Mouse (Mus musculus) cerebellum, postnatal 36 days (tissue): ENCODE measurements around the gene Nostrin.

Source experiments
- DNase-seq, 2 experiments: peaks; one replicate each; pipeline ENCODE4 v3.0.0; 2021 to 2022; ENCODE audit warnings: mixed read lengths in 2 of 2

The Nostrin gene

DNA sequence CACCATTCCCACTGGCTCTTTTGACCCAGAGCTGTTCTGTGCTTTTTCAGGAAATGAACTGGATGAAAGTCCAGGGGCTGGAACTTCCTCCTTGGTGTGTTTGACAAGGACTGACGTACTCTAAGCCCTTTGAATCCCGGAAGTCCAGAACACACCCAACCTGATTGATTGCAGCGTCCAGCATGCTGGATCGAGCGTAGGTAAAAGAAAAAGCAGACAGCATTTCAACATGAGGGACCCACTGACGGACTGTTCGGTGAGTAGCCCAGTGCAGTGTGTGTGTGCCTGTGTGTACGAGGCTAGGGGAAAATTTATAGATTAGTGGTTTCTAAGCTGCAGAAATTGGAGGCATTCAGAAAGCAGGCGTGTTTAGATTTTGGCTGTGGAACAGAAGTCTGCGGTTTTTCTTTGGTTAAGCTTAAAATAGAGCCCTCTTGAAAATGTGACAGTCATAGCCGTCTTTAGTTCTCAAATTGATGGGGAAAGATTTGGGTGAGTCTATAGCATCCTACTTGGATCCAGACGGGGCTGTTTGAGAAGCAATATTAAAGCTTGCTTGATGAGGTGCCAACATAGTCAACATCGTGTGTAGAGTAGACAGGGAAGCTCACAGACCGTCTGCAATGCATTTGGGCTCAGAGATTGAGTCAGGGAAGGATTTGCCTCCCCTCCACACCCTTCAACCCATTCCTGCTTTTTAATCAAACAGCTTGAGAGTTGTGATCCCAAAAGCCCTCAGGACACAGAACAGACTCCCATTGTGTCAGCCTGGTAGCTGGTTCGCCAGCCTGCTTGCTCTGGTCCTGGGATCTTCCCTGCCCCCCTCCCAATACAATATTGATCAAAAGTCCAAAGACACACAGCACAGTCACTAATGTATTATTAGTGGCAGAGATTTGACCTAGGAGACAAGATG, at the start of gene Nostrin:
Gene Nostrin, plus strand, starts transcription at position 140 of the 916 bp plus-strand sequence.
- DNase-seq = no peak

DNA sequence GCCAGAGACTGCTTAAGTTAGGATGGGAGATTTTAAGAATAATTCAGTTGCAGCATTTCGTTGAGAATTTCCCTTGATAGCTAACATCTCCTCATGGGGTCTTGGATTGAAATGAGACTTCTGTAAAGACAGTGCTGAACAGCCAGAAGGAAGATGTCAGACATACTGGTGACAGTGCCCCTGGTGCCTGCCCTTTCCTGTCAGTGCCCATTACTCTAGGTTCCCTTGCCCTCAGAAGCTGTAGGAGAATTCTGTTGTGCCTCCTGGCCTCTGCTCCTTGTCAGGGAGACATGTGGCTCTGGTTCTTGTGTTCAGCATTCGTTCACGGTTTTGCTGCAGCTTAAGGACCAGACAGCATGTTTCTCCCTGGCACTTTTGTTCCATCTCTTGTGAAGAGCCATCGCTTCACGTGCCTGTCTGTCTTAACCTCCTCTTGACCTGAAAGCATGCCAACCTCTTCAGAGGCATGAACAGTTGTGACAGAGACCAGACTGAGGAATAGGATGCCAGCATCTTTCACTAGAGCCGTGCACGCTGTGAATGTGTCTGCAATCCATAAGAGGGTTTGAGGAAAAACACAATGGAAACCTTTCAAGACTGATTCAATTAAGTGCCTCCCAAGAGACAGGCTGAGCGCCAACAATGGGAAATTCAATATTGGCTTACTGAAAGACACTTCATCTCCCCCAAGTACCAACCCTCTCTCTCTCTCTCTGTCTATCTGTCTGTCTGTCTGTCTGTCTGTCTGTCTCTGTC, 48.9 kb upstream of the Nostrin start:
- no peak for DNase-seq

DNA sequence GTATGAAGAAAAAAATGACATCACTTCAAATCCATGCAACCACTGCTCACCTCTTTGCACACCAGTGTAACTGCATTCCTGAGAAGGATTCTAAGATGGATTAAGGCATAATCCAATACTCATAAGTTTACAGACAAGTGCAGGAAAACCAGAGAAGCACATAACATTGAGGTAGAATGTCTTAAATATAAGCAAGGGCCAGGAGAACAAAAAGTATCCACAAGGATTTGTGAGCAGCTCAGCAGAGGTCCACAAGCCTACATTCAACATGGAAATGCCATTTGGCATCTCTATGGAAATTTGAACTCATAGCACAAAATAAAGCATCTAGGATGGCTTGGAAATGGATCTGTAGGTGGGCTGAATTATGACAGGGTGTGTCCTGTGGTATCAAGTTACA, 39.8 kb upstream of the Nostrin start:
- no peak for DNase-seq

DNA sequence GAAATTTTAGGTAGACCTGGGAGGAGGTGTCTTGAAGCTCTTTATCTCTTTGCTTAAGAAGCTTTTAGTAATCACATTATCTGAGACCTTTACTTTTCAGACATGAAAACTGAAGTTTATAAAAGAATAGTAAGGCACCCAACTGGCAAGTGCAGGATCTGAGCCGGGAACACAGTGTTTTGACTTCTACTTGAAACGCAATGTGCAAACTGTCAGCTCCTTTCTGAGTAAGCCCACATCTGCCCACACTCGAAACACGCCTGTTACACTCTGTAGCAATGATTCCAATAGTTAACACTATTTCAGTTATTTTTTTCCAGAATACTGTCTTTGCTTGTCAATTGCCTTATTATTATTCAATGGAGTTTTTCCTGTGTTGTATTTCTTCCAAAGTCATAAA, 38.8 kb upstream of the Nostrin start:
- no peak for DNase-seq

DNA sequence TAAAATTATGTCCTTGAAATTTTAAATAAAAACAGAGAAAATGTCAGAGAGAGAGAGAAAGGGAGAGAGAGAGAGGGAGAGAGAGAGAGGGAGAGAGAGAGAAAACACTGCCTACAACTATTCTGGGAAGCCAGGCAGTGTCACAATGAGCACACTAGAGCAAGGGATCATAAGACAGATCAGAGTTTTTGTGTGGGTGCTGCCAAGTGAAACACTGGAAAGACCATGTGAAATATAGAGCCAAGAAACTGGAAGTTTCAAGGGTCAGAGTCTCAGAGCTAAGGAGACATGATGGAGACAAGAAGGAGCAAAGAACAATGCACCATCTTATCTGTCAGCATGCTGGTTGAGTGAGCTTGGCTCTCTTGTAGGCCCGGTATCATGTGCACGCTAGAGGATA, 38.1 kb upstream of the Nostrin start:
- DNase-seq = no peak

DNA sequence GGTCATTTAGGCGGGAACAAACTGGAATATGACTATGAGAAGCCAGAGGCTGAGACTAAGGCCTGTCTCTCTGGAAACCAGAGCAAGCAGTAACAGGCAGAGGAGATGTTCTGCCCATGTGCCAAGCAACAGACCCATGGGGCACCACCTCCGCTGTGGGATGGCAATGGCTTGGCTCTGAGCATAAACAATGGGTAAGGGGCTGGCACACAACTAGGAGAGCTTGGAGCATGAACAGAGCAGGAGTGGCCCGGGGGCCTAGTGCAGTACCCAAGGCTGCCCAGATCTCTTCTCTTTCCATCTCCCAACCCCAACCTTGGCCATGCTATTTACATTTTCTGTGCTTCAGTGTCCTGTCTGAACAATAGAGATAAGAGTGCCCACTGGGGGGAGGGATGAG, 36.9 kb upstream of the Nostrin start:
- DNase-seq = no peak

DNA sequence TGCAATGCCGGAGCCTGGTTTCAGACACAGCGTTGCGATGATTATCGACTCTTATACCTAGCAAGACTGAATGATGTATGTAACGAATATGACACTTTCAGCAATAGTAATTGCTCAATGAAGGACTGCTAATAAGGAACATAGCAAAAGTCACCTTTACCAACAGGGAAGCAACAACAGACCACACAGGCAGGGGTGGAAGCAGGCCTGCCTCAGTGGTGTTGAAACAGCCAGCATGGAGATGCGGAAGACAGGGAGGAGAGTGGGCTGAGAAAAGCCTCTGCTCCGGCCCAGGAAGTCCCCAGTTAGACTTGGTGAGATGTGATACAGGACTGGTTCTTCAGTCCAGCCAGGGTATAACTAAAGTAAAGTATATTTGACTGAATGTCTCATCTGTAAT, 36.5 kb upstream of the Nostrin start:
- DNase-seq = no peak

DNA sequence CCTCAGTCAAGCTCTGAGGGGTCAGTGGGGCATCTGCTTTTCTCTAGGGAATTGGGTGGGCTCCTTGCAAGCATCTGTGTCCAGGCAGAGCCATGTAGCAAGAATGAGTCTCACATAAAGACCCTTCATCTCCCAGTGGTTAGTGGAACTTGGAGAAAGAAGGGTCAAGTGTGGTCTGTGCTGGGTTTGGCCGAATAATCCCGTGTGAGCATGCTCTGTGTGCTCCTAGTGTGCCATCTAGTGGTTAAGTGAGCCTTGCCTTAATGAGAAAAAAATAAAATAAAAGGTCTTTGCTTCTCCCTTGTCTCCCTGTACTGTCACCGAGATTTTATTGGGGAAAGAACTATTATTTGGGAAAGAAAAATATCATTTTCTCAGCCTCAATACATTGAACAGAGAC, 34.9 kb upstream of the Nostrin start:
- peak; percentile 10 to 43 for DNase-seq

DNA sequence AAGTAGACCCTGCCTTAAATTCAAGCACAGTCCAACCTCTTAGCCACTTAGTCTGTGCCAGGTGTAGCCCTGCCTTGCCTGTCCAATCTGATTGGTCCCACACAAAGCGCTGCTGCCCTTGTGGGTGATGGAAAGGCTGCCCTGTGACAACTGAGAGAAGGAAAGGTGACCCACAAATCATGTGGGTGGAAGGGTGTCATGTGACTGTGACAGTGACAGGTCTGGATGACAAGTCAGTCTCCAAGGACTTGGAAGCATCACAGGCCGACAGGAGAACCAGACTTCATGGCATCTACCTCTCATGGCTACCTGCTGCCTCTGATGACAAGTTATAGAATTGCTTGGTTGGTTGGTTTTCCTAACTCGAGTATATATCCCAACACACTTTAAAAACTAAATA, 32.1 kb upstream of the Nostrin start:
- no peak for DNase-seq

DNA sequence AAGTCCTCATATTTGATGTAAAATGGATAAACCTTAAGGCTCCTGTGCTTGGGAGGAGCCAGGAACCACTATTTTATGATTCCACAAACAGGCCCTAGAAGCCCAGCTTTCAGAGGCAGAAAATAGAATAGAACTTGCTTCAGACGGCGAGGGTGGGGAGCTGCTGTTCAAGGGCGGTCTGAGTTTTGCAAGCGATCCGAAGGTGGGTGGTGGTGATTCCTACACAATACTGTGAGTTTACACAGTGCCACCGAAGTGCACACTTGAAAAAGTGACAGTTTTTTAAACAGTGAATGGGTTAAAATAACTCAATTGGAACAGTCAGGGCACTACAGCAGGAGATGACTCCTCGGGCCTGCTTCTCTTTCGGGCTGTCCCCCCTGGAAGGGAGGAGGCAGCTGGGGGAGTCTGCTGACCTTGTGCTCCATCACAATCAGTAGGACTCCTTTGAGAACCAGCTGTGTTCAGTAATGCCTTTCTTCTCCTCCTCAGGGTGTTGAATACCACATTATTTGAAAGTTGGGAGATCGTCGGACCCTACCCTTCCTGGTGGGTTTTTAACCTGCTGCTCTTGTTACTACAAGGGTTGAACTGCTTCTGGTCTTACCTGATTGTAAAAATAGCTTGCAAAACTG, 31.0 kb upstream of the Nostrin start:
- no peak for DNase-seq

DNA sequence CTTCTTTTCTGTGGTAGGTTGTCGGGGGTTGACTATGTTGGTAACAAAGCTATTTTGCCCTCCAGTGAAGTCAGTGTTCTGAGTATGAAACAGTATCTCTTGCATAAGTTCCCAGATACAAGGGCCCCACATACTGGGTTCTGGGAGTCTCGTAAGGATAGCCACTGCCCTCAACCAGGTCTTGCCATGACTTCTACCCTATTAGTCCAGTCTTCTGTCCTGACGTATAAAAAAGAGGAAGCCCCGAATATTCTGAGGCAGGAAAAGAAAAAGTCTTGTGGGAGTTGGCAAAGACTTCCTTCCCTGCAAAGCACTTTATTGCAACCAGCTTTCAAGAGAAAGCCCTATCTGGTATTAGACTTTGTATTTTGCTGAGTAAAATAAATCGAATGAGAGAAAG, 26.4 kb upstream of the Nostrin start:
- DNase-seq = no peak

DNA sequence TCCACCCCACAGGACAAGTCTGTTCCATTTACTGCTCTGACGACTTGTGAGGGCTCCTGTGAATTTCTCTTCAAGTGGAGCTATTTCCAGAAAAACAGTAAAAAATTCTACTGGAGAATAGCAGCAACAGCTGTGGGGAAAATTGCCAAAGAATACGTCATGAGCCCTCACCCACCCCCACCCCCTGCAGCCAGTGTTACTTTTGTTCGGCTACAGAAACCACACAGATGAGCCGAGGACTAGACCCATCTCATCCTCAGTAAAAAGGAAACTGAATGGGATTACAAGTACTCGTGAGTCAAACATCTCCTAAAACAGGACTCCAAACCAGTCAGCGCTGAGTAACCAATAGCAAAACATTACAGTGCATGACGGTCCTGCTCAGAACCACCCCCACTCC, 25.9 kb upstream of the Nostrin start:
- DNase-seq = no peak

DNA sequence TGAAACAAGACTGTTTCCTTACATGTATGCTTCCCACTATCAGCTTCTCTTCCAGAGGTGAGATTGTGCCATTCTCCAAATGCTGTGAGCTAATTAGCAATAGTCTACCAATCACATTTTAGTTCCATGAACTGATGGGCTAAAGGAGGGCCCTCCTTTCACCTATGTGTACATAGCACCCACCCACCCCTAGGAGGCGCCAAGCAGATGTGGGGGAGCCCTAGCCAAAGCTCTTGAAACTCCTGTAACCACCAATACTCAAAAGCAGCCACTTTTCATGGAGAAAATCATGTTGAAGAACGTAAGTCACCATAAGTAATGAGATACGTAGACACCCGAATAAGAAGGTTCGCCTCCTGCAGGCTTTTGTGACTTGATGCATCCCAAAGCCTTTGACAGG, 23.0 kb upstream of the Nostrin start:
- DNase-seq = no peak

DNA sequence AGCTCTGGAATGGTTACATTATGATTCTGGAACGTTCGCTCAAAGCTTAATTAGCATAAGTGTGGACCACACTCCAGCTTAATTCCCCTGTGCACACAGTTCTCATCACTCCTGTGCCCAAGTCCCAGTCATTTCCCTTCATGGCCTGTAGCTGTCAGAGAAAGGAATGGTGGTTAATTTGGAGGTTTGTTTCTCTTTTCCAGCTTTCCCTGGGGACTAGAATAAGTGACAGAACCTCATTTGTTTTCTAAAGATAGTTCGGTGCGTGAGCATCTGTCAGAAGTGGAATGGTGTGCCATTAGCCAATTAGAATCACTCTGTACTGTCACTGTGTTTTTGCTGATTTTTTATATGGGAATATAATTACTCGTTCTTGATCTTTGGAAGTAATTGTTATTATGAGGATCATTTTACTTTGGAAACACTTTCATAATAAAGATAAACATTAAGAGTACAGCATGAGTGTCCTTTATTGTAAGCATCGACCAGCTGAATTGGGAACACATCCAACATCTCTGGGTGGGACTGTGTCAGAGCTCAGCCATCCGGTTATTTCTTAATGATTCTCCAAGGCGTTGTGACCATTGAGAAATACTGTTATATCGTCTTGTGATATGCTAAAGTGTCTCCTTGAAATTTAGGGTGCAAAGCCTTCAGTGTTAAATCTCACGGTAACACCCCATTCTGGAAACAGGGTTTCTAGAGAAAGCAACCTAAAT, 21.6 kb upstream of the Nostrin start:
- no peak for DNase-seq

DNA sequence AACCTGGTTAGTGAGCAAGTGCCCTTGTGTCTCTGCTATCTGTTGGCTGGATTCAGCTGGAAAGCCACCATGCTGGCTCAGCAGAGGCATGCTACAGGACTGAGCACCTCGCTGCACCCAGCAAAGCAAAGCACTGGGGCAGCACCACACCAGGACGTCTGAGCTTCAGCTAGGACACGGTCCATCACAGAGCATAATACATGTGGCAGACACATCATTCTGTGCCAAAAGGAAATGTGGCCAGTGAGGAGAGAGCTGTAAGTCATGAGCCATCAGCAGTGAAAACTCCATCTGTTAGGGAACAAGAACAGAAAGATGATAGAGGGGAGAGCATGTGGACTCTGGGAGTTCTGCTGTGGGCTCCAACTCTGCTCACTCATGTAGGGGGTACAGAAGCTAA, 19.7 kb upstream of the Nostrin start:
- DNase-seq = no peak

DNA sequence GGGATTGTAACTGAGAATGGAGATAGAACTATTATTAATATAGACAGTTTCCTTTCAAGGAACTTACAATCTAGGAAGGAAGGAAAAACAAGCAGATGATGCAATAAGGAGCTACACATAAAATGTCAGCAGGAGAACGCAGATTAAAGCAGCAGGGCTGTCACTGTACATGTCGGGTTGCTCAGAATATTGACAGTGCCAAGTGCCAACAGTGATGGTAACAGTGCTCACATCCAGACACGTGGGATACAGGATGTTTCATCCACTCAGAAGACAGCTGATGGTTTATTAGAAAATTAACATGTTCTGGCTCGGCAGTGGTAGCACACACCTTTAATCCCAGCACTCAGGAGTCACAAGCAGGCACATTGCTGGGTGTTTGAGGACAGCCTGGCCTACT, 18.8 kb upstream of the Nostrin start:
- no peak for DNase-seq

DNA sequence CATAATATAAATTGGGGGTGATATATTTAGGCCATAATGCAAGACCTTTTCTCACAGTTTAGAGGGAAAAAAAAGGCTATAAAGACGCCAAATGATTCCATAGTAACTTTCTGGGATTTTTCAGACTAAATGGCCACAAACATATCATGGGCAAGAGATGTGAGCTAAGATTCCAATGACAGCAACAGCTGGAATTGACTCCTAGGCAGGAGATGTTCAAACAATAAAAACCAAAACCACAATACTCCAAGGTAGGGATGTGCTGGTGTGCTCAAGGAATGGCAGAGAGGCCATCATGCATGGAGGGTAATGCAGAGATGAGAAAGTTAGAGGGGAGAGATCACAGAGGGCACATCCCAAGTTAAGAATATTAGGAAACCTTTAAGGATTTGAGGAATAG, 16.6 kb upstream of the Nostrin start:
- DNase-seq = no peak

DNA sequence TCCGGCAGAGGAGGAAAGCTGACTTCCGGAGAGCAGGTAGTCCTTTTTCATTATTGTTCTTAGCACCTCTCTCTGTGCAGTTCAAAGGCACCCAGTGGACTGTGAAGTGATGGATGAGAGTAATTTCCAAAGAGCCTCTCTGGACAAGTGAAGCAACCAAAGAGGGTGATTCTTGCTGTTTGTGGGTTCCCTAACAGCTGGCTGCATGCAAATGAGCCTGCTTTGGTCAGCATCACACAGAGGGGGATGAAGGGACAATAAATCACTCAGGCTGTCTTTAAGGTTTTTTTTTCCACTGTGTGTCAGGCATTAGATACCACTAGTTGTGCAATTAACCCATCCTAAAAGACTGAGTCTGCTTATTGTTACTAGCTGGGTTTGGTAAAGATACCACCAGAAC, 15.9 kb upstream of the Nostrin start:
- DNase-seq = no peak

DNA sequence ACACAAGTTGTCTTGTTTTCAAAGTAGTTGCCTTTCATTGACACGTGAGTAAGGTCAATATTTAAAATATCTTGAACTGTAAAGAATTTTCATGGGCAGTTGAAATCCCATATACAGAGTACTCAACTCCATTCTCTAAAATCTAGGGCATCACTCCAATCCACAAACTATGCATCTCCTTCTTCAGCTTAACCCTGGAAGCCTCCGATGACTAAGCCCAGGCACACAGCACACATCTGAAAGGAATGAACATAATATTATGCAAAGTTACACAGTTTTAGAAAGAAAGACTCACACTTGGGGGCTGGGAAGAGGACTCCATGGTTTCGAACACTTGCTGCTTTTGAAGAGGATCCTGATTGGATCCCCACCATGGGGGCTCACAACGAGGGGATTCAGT, 13.9 kb upstream of the Nostrin start:
- no peak for DNase-seq

DNA sequence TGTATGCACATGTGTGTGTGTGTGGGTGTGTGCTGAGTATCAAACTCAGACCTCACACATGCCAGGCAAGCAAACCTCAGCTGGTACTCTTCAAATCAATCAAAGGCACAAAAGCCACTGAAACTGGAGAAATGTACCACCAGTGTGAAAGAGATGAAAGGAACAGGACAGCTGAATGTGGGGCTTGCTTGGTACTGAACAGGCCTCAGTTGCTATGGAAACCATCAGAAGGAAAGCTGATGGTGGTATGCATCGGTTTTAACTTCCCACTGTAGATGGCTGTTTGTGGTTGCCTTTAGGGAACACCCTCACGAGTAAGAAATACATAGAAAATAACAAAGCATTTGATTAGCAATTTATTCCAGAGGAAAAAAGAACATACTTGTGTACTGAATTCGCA, 10.2 kb upstream of the Nostrin start:
- no peak for DNase-seq

DNA sequence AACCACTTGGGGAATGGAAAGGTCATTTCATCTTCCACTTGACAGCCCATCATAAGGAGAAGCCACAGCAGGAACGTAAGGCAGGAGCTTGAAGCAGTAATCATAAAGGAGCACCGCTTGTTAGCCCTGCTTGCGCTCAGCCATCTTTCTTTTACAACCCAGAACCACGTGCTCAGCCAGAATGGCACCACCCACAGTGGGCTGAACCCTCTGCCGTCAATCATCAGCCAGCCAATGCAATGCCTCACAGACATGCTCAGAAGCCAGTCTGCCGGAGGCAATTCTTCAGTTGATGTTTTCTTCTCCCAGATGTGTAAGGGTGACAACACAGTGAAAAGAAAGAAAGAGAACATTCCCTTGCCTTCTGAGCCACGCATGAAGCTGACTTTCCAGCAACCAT, 7.3 kb upstream of the Nostrin start:
- no peak for DNase-seq

DNA sequence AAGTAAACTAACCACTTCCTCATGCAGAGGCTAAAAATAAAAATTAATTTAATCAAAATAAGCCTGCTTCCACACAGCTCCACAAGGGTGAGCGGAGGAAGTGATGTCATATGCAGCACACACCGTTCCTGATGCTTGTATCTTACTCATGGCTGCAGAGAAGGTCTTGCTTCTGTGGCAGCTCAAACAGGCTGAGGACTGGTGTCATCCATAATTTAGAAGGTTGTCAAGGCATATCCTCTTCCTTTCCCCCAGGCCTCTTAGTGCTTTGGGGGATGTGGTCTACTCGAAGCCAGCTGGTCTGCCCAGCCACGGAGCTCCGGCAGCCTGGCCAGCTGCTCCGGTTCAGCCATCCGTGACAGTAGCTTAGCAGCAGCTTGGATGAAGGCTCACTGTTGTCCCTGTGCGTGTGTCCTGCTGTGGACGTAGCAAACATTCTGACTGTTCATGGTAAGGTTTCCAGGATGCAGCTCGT, 6.6 kb upstream of the Nostrin start:
- no peak for DNase-seq
